Mouse (Mus musculus) adrenal gland, adult 8-10 months (tissue): ENCODE results near the gene Psg26. TPM values are rescaled to one million over a fixed set of nuclear protein-coding genes. Genes with fewer than 3 reads are reported as not detected.
"Not testable (repeated sequence)": the region's sequence is repeated elsewhere in the genome, so short reads cannot be mapped to it uniquely, and the experiment has no call there.

ENCODE experiments used
- DNase-seq: peaks from one replicate; pipeline ENCODE4 v3.0.0; 2022
- total RNA-seq, 4 experiments: library from RNA; stranded (reverse); gene quantifications; 2 replicates each; pipeline ENCODE4 v1.2.4; 2022

Gene Psg26
- not detected for total RNA-seq

- no peak for DNase-seq
Measured at GRCm38 (mm10) chr7:18484077-18484476, at the start of gene Psg26. Gene Psg26, minus strand, starts transcription at chr7:18484177.

DNA sequence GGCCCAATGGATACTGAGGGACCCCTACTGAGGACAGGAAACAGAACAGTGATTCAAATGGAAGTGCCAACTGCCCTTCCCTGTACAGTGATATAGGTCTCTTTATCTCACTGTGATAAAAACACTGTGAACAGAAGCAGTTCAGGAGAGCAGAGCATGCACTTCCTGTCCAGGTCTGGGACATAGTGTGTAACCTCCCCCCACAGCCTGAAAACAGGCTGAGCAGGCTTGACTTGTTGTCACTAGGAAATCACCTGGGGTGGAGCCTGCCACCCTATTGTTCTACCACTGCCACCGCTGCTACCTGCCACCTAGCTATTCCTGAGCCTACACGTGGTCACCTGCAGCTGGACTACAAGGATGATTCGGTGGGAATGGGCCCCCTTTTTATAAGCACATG is 49.4 kb upstream of the Psg26 start:
- no peak for DNase-seq

GRCm38 (mm10) chr7:18532169-18532568 is 48.2 kb upstream of the Psg26 start, which contains the start of gene Psg25:
Gene Psg25, minus strand, starts transcription at chr7:18532269.
- DNase-seq: no peak

DNA sequence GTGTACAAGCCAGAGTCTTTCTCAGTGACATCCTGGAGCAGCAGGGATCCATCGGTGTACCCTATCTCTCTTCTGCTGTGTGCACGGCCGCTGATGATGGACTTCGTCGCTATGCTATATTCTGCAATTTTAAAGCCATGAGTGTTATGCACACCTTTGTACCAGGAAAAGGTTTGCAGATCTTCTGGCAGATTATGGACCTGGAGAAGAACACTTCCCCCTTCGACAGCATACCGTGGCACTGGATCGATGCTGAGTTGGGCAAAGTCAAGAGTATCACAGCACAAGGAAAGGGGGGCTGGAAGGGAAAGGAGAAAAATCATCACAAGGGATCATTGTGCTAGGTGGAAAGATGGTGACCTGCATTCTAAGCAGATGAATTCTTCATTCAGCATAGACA is 40.7 kb upstream of the Psg26 start:
- no peak for DNase-seq

GRCm38 (mm10) chr7:18512848-18513247 is 28.9 kb upstream of the Psg26 start:
- DNase-seq: not testable (repeated sequence)

GRCm38 (mm10) chr7:18512417-18512816 is 28.4 kb upstream of the Psg26 start:
- not testable (repeated sequence) for DNase-seq

DNA sequence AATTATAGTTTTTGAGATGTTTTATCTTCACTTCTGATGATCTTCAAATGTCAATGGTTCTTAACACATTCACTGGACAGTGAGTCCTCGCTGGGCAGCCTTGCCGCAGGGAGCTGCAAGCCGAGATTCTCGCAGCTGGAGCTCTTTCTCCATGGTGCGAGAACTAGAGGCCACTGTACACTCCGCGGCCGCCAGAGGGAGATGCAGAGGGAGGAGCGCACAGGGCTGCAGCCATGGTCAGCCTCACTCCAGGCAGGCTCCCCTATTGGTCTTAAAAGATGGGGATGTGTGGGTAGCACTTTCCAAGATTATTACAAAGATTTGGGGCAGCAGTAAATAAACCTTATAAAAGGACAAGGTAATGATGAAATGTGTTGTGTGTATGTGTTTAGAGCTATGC is 27.5 kb upstream of the Psg26 start:
- DNase-seq: no peak

DNA sequence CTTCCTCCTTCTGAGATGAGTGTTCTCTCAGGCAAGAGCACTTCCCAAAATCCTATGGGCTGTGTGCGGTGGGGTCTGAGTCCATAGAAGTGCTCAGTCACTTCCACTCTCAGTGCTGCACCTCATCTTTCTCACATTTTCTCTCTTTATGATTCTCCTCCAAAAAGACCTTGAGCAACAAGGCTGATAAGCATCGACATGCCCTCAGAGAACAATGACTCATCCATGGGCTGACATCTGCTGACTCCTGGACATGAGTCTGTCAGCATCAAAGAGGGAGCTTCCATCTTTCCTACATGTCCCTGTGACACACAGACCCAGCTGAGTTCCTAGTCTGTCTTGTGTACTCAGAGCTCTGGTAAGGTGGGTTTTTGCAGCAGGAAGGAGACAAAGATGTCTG is 52.0 kb downstream of the Psg26 start, which contains the start of gene Psg28:
TSS of gene Psg28 (minus strand) at position 101 of the 400 bp plus-strand sequence.
- DNase-seq: not testable (repeated sequence)

Other genes with a start within 250 kb of the Psg26 start
- not detected for gene Mill1, start 238.8 kb downstream of the Psg26 start, total RNA-seq
- not detected for gene Psg18, start 129.2 kb downstream of the Psg26 start, total RNA-seq
- not detected for gene Psg28, start 52.1 kb downstream of the Psg26 start, total RNA-seq
- not detected for gene Psg25, start 48.1 kb upstream of the Psg26 start, total RNA-seq
- not detected for gene Psg27, start 83.1 kb upstream of the Psg26 start, total RNA-seq
- not detected for gene Psg23, start 132.3 kb upstream of the Psg26 start, total RNA-seq
- not detected for gene Psg21, start 172.5 kb upstream of the Psg26 start, total RNA-seq
- gene Psg20, start 202.0 kb upstream of the Psg26 start, total RNA-seq: not detected
- not detected for gene Psg22, start 233.9 kb upstream of the Psg26 start, total RNA-seq